Mouse (Mus musculus): Measurements from ENCODE around the gene Slc25a23.
"Not testable (repeated sequence)": the region's sequence is repeated elsewhere in the genome, so short reads cannot be mapped to it uniquely, and the experiment has no call there.

Gene Slc25a23

DNA sequence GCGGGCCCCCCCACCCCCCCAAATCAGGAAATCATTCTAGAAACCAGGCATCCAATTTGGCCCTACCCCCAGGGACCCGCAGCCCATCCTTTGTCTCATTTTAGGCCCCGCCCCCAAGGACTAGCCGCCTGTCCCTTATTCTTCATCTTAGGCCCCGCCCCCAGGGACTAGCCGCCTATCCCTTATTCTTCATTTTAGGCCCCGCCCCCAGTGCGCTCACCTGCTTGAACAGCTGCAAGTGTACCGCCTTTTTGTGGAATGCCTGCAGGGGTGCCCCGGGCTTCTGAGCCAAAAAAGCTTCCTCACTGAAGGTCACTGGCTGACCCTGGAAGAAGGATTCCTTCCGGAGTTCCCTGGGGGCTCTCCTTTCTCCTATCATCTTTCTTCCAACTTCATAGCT is 11.0 kb upstream of the Slc25a23 start:
- peak; percentile 55 for DNase-seq

- DNase-seq: no peak
Observed at GRCm38 (mm10) chr17:57070272-57070671, 10.6 kb upstream of the Slc25a23 start.

GRCm38 (mm10) chr17:57066908-57067307 is 7.2 kb upstream of the Slc25a23 start:
- DNase-seq: no peak

GRCm38 (mm10) chr17:57063031-57063430 is 3.4 kb upstream of the Slc25a23 start:
- DNase-seq: peak; percentile 30

DNA sequence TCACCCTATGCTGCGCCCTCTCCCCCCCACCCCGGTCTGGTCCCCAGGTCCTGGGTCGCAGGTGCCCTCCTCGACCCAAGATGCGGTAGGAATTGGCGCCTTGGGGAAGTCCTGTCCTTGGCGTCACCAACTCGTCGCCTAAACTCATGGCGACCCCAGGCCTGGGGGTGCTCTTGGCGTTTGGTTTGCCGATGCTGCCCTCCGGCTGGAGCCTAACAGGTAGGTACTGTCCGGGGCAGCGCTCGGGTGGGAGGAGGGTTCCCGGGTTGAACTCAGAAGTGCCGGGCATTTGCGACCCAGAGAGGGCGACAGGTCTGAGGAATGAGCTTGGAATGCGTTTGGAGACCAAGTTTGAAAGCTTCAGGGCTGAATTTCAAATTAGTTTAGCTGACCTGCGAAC is 2.9 kb upstream of the Slc25a23 start:
- peak; percentile 51 for DNase-seq

- DNase-seq: peak; percentile 92
Observed at GRCm38 (mm10) chr17:57062011-57062521, 2.4 kb upstream of the Slc25a23 start.

- peak; percentile 40 for DNase-seq
Observed at GRCm38 (mm10) chr17:57061069-57061468, 1.4 kb upstream of the Slc25a23 start.

DNA sequence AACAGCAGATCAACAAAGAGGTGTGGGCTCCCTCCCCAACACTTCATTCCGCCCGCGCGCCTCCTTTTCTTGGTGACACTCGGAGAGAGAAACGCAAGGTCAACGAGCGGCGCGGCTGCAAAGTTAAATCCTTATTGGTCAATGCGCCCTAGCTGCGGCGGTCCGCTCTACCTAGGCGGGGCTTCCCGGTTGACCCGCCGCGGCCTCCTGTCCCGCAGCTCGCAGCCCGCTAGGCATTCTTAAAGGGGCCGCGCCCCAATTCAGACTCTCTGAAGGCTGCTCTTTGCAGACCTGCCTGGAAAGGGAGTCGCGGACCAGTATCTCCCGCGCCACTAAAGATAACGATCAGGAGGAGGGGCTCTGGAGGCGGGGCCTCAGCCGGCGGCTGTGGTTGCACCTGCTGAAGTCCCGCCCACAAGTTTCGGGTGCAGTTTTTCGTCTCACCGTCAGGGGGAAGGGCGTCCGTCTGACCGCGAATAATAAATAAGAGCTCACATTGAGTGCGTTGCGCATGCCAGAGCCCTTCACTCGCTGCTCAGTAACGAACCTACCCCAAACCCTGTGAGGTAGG is 653 bp upstream of the Slc25a23 start:
- peak; percentile 99 for DNase-seq

- peak; percentile 46 for DNase-seq
Observed at GRCm38 (mm10) chr17:57058891-57059485, 675 bp downstream of the Slc25a23 start, which contains the start of gene Crb3. TSS of gene Crb3 (plus strand) at chr17:57059105.

DNA sequence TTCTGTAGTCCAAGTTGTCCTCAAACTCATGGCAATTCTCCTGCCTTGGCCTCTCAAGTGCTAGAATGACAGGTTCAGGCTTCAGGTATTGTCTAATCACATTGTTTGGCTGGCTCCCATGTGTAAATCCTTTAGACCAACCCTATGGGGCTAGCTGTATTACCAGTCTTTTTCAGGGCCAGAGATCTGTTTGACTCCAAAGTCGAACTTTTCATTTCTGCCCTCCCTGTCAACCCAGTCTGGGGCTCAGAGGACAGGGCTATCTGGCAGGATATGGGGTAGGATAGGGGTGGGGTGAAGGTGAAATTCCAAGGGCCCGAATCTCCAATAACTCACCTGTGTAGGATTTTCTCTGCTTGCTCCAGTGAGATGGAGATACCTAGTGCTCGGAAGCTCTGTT is 3.4 kb downstream of the Slc25a23 start:
- DNase-seq: no peak

DNA sequence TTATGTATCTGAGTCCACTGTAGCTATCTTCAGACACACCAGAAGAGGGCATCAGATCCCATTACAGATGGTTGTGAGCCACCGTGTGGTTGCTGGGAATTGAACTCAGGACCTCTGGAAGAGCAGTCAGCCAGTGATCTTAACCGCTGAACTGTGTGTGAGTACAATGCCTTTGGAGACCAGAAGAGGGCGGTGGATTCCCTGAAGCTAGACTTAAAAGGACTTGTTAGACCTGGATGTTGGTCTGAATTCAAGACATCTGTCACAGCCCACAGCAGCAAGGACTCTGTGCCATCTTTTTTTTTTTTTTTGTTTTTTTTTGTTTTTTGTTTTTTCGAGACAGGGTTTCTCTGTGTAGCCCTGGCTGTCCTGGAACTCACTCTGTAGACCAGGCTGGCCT is 8.0 kb downstream of the Slc25a23 start:
- not testable (repeated sequence) for DNase-seq

DNA sequence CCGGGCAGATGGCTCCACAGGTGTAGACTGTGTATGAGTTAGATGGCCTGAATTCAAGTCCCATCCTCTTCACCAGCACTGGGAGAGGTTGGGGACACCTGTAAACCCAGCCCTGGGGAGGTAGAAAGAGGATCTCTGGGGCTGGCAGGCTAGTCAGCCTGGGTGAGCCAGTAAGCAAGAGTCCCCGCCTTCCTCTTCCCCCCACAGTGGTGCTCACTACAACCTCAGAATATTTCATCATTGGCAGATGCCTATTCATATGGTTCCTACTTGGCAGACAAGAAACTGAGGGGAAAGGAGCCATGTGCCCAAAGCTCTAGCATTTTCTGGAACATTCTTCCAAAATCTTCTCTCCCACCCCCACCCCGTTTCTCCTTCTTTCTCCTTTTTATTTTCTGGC is 10.8 kb downstream of the Slc25a23 start:
- no peak for DNase-seq

DNA sequence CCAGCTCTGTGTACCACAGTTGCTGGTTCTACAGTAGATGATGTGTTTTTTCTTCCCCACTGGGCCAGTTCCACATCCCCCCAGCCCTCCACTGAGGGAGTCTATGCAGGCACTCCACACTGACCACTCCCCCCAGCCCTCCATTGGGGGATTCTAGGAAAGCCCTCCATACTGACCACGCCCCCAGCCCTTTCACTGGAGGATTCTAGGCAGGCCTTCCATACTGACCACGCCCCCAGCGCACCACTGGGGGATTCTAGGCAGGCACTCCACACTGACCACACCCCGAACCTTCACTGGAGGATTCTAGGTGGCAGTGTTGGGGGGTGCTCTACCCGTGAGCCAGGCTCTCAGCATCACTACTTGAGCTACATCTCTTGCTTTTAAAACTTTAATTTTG is 12.3 kb downstream of the Slc25a23 start:
- no peak for DNase-seq

DNA sequence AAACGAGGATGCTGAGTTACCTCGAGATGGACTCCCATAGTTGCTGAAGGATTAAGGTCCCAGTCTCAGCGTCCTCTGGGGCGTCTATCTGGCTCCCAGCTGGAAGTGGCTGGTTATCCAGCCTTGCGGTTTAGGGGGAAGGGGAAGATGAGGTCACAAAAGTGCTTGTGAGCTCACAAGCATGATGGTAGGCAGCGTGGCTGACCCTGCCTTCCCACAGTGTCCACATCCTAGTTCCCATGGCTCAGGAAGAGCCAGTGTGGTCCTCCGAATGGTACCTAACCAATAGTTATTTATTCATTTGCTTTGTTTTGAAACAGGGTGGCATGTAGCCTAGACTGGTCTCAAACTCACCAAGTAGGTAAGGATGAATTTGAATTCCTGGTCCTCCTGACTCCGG is 18.1 kb downstream of the Slc25a23 start, which contains the start of gene Slc25a41:
Gene Slc25a41 (minus strand): TSS at position 101 of the 400 bp plus-strand sequence.
- DNase-seq: no peak

GRCm38 (mm10) chr17:57038978-57039377 is 20.7 kb downstream of the Slc25a23 start:
- no peak for DNase-seq

DNA sequence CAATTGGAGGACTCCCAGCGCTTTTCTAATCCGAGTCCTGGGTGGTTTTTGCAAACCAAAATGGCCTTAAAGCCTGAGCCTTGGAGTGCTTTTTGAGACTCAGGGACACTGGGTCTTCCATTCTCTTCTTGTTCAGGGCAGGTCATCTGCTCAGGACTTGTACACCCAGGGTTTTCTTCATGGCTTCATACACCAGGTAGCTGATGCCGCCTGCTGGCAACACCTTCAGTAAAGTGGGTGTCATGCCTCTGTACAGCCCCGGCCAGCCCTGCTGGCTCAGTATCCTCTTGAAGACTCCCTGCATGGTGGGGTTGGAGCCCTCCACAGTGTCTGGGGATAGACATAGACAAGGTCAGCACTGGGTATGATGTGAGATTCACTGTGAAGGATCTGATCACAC is 26.8 kb downstream of the Slc25a23 start:
- no peak for DNase-seq

- peak; percentile 100 for DNase-seq
Observed at GRCm38 (mm10) chr17:57031661-57032420, 27.8 kb downstream of the Slc25a23 start.

DNA sequence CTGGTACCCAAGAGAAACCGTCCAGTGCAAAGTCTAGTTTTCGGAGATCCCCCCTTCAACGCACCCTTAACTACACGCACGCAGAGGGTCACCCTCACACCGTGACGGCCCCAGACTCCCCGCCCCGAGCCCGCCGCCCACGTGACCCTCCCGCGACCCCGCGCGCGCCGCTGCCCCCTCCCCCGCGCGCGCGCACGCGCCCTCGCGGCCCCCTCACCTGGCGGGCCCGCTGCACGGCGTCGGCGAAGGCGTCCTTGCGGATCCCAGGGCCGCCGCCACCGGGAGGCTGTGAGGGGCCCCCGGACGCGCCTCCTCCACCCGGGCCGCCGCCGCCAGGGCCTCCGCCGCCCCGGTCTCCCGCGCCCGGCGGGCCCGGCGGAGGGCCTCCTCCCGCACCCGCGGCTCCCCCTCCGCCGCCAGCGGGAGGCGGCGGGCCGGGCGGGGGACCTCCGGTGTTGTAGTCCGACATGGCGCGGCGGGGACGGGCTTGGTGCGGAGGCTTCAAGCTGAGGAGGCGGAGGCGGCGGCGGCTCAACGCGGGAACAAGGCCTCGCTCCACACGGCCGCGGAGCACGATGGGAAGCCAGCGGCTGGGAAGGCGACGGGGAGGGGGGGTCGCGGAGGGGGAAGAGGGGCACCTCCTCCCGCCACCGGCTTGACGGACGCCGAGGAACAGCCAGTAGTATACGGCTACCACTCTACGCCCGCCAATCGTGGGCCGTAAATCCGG is 28.6 kb downstream of the Slc25a23 start, which contains the start of gene Khsrp:
Gene Khsrp (minus strand): TSS at position 592 of the 730 bp plus-strand sequence.
- DNase-seq: peak; percentile 31

- DNase-seq: peak; percentile 27
Observed at GRCm38 (mm10) chr17:57029691-57030090, 30.0 kb downstream of the Slc25a23 start.

GRCm38 (mm10) chr17:57027471-57027870 is 32.2 kb downstream of the Slc25a23 start:
- no peak for DNase-seq

- DNase-seq: no peak
Observed at GRCm38 (mm10) chr17:57020960-57021359, 38.7 kb downstream of the Slc25a23 start.

- DNase-seq: no peak
Observed at GRCm38 (mm10) chr17:57019693-57020092, 40.0 kb downstream of the Slc25a23 start.

GRCm38 (mm10) chr17:57012245-57012795 is 47.3 kb downstream of the Slc25a23 start:
- DNase-seq: no peak

Measured in kidney, adult 9 months (tissue).